Mouse (Mus musculus): ENCODE data around the gene Ulk4. TPM values are rescaled to one million over a fixed set of nuclear protein-coding genes. Genes with fewer than 3 reads are reported as not detected.

Gene Ulk4
- polyA plus RNA-seq, 1 experiment from 2014 or later = 144 TPM

DNA sequence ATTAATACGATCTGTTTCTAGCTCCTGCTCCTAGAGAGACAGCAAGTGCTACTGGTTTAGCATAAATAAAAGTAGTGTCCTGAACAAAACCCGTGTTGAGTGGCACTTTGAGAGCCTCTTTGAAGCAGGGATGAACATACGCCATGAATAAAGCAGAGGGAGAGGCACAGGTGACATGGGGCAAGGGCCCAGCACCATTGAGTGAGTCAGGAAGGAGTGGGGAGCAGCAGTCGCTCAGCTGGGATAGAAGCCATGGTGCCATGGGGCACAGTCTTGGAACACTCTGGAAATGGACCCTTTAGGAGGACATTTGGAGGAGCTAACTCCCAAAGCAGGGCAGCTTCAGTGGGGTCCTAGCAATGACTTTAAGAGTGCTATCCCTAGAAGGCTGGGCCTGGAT lies 238.6 kb downstream of the Ulk4 start:
- Histone ChIP-seq H3K36me3 (no peaks in the 10 kb centered on the region), H3K4me1 (peaks cover 22% of the 10 kb centered on the region), H3K9ac (no peak overlapping the region), H3K27ac (no peak overlapping the region), H3K9me3 (no peaks in the 10 kb centered on the region), H3K27me3 (replicated peaks) (no peaks in the 10 kb centered on the region), H3K4me2 (replicated peaks) (no peak overlapping the region), H3K4me3 (no peak overlapping the region)
- WGBS = 56% methylated on average over 4 of the region's 4 CpGs
- no peak for ATAC-seq (ENCODE audit: low FRiP score, low read depth)

DNA sequence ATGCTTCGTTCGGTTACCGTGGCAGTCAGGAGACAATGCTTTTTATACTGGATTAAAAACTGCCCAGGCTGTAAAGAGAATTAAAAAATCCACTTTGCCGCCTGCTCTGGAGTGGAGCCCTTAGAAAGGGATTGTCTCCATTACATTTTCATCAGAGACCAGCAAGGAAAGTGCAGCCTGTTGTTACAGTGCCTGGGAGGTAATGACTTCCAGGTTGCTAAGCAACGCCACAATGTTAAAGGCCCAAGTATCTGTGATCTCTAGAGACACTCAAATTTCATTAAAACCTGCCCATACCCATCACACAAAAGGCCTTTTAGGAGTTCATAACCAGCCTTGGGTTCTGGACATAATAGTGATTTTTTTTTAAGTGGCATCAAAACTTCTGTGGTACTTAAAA lies 239.0 kb downstream of the Ulk4 start:
- no peak overlapping the region for H3K9ac ChIP-seq
- H3K4me1 ChIP-seq = peaks cover 22% of the 10 kb centered on the region
- H3K27ac ChIP-seq = no peak overlapping the region
- 33% methylated on average over 5 of the region's 5 CpGs for WGBS
- 0 out of 2 replicates have a peak, but pooled peaks have one; percentile 29 for ATAC-seq (ENCODE audit: low FRiP score, low read depth)
- H3K36me3 ChIP-seq = no peaks in the 10 kb centered on the region
- no peak overlapping the region for H3K4me2 ChIP-seq (replicated peaks)
- no peaks in the 10 kb centered on the region for H3K27me3 ChIP-seq (replicated peaks)
- no peaks in the 10 kb centered on the region for H3K9me3 ChIP-seq
- H3K4me3 ChIP-seq = no peak overlapping the region

DNA sequence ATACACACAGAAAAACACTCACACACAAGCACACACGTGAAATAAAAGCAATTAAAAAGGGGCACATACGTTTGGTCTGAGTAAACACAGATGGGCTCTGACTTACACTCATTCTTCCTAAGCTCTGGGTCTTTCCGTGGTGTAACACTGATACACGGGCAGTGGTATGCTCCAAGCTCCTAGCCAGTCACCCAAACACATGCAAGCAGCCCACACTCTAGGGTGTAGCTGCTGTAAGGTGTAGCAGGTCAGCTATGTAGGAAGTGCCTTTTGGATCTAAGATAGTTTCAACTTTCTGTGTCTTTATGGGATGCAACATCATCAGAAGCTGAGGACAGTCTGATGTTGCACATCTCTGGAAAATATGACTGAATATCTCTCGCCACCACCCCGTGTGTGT lies 241.7 kb downstream of the Ulk4 start:
- Histone ChIP-seq H3K27ac (no peak overlapping the region), H3K4me1 (peaks cover 38% of the 10 kb centered on the region), H3K9ac (no peak overlapping the region), H3K4me2 (replicated peaks) (no peak overlapping the region), H3K27me3 (replicated peaks) (no peaks in the 10 kb centered on the region), H3K9me3 (no peaks in the 10 kb centered on the region), H3K4me3 (no peak overlapping the region), H3K36me3 (no peaks in the 10 kb centered on the region)
- 83% methylated on average over 6 of the region's 6 CpGs for WGBS
- ATAC-seq (ENCODE audit: low FRiP score, low read depth) = no peak

DNA sequence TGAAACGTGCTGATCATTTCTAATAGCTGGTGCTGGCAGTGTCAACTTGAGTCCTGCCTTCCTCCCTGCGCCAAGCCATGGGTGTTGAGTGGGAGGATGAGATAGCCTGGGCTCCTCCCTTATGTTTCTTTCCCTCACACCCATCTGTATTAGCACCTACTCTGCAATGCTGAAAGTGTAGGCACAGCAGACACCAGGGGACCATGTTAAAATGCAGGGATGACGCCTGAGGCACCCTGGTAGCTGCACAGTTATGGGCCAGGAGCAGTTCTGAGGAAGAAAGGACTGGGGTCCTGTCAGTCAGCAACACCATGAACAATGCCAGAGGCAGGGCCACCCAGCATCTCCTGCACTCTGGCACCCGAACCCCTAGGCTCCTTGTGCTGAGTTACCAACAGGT lies 243.4 kb downstream of the Ulk4 start:
- Histone ChIP-seq H3K9ac (no peak overlapping the region), H3K4me2 (replicated peaks) (no peak overlapping the region), H3K4me1 (peaks cover 43% of the 10 kb centered on the region), H3K4me3 (no peak overlapping the region), H3K27me3 (replicated peaks) (no peaks in the 10 kb centered on the region), H3K36me3 (no peaks in the 10 kb centered on the region), H3K27ac (no peak overlapping the region), H3K9me3 (no peaks in the 10 kb centered on the region)
- no peak for ATAC-seq (ENCODE audit: low FRiP score, low read depth)
- WGBS = 80% methylated on average over 4 of the region's 4 CpGs

DNA sequence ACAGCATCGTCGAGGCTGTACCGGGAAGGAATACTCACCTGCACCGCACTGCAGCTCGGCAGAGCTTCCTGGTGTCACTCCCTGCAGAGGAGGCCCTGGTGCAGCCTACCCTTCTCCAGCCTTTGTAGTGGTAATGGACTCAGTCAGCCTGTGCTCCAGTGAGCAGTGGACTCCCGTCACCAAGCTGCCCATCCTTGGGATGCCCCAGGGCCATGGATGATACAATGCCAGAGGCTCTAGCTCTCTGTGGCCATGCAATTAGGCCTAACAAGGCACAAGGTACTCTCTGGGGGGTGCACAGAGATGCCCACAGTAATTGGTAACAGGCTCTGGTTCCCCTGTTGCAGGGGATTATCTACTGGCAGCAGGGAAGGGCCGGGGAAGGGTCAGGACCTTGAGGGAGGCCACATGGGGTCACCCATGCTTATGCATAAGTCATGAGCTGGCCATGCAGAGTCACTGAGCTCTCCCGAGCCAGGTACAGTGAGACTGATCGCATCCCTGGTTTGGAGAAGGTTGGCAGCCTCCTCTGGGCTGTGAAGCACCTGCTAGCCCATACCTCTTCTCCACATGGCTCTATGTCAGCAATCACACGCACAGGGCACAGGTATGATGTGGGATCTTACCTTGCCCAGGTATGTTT lies 244.6 kb downstream of the Ulk4 start:
- Histone ChIP-seq H3K9me3 (no peaks in the 10 kb centered on the region), H3K36me3 (no peaks in the 10 kb centered on the region), H3K27ac (no peak overlapping the region), H3K27me3 (replicated peaks) (no peaks in the 10 kb centered on the region), H3K4me2 (replicated peaks) (no peak overlapping the region), H3K4me1 (peaks cover 33% of the 10 kb centered on the region), H3K9ac (peak overlapping the region; percentile 5; the same call in 1 of the 2 replicates), H3K4me3 (no peak overlapping the region)
- ATAC-seq (ENCODE audit: low FRiP score, low read depth) = no peak
- WGBS = 44% methylated on average over 10 of the region's 10 CpGs

DNA sequence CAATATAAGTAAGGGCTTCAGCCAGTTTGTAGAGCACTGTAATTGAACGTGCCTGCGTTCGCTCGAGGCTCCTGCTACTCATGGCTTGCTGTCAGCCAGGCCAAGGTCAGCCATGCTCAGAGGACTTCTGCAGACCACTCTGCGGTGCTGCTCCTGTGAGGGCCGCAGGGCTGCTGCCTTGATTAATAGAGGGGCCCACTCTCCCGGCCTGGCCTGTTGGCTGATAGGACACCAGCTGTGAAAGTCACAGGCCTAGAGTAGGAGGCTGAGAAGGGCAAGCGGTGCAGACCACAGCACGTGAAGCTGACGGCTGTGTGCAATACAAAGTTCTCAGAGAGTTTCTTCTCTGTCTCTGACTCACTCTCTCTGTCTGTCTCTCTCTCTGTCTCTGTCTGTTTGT lies 246.0 kb downstream of the Ulk4 start:
- WGBS = 38% methylated on average over 10 of the region's 10 CpGs
- ATAC-seq (ENCODE audit: low FRiP score, low read depth) = no peak
- Histone ChIP-seq H3K4me1 (peaks cover 21% of the 10 kb centered on the region), H3K9me3 (no peaks in the 10 kb centered on the region), H3K36me3 (no peaks in the 10 kb centered on the region), H3K4me3 (no peak overlapping the region), H3K9ac (no peak overlapping the region), H3K4me2 (replicated peaks) (no peak overlapping the region), H3K27ac (no peak overlapping the region), H3K27me3 (replicated peaks) (no peaks in the 10 kb centered on the region)

DNA sequence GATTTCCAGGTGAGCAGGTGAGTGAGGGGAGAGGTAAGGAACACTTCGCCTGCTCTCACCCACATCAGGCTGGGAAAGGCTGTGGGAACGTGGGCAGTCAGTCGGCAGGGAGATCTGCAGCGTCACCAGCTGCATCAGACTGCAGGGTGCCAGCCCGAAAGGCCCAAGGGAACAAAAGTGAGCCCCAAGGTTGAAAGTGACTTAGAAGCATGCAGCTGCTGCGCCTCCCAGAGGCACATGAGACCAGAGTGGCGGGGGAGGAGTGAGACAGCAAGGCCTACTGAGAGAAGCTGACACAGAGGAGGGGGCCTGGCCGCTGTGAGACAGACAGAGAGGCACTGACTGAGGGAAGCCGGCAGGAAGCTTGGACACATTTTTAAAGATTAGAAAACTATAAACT lies 247.2 kb downstream of the Ulk4 start:
- Histone ChIP-seq H3K36me3 (no peaks in the 10 kb centered on the region), H3K9me3 (no peaks in the 10 kb centered on the region), H3K9ac (no peak overlapping the region), H3K4me3 (no peak overlapping the region), H3K27ac (no peak overlapping the region), H3K4me1 (peaks cover 21% of the 10 kb centered on the region), H3K4me2 (replicated peaks) (no peak overlapping the region), H3K27me3 (replicated peaks) (no peaks in the 10 kb centered on the region)
- peak; percentile 58; the same call in 1 of the 2 replicates for ATAC-seq (ENCODE audit: low FRiP score, low read depth)
- WGBS = 39% methylated on average over 9 of the region's 9 CpGs

DNA sequence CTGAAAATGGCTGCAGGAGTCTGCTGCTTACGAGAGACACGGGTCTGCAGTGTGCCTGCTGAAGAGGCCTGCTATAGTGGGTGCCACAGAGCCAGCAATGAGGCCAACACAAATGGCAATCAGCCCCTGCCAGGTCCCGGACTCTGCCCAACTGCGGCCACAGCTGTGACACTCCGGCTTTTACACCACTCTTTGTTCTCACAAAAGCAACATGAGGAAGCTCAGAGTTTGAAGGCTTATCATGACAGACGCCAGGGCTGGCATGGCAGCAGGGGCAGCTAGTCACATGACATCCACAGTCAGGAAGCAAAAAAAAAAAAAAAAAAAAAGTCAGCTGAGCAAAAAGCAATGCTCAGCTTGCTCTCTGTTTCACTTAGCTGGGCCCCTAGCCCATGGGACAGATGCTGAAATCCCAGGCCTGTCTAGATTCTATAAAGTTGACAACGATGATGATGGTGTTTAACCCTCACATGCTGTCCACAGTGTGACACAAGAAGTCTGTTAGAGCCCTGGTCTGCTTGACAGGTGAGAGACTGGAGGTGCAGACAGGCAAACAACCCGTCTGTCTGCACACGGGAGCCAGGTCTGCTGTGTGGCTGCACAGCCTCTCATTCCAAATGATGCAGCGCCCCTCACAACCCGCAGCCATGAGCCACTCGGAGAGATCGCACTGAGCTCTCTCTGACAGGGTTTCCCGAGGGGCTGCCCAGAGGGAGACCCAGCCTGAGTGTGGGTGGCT lies 253.3 kb downstream of the Ulk4 start:
- Histone ChIP-seq H3K27ac (no peak overlapping the region), H3K4me3 (no peak overlapping the region)
- WGBS = 90% methylated on average over 14 of the region's 14 CpGs

DNA sequence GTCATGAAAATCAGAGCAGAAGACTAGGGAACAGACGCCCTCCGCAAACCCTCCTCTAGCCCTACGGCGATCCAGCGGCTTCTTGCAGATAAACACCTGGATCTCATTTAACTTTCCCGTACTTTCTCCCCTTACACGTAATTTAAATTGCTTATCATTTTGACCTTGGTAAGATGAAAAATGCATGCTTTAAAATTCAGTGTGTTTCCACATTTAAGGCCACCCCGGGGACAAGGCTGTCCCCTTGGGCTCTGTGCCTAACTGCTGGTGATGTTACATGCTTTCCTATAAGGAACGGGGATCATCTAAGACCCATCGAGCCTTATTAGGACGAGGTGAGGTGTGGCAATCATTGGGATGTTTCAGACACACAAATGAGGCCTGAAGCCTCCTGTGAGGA lies 256.6 kb downstream of the Ulk4 start:
- 88% methylated on average over 11 of the region's 11 CpGs for WGBS
- Histone ChIP-seq H3K4me3 (no peak overlapping the region), H3K27ac (no peak overlapping the region), H3K36me3 (no peaks in the 10 kb centered on the region), H3K27me3 (replicated peaks) (no peaks in the 10 kb centered on the region), H3K4me1 (no peaks in the 10 kb centered on the region), H3K4me2 (replicated peaks) (no peak overlapping the region), H3K9ac (no peak overlapping the region), H3K9me3 (no peaks in the 10 kb centered on the region)
- no peak for ATAC-seq (ENCODE audit: low FRiP score, low read depth)

More for the DNA sequence above, 253.3 kb downstream of the Ulk4 start:
- H3K27me3 ChIP-seq (replicated peaks) = no peaks in the 10 kb centered on the region
- H3K9ac ChIP-seq = no peak overlapping the region
- ATAC-seq (ENCODE audit: low FRiP score, low read depth) = no peak
- no peaks in the 10 kb centered on the region for H3K4me1 ChIP-seq
- H3K4me2 ChIP-seq (replicated peaks) = no peak overlapping the region
- no peaks in the 10 kb centered on the region for H3K9me3 ChIP-seq
- no peaks in the 10 kb centered on the region for H3K36me3 ChIP-seq

DNA sequence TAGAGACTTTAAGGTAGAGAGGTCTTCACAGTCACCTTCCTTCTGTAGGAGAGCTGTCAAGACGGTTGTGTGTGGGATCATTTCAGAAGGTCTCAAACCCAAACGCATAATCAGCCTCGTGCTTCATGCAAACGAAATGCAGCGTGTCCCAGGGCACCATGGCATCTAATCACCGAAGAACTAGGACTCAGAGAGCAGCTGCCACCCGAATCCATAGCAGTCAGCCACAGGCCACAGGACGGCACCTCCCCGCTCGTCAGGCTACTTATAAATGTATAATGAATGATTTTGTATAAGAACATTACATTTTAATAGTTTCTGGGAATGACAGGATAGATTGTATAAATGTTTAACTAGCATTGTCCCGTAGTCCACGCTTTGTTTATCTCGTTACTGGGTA lies 257.1 kb downstream of the Ulk4 start:
- WGBS = 82% methylated on average over 13 of the region's 13 CpGs
- no peaks in the 10 kb centered on the region for H3K36me3 ChIP-seq
- ATAC-seq (ENCODE audit: low FRiP score, low read depth) = no peak
- H3K4me3 ChIP-seq = no peak overlapping the region
- no peaks in the 10 kb centered on the region for H3K9me3 ChIP-seq
- no peak overlapping the region for H3K4me2 ChIP-seq (replicated peaks)
- H3K27ac ChIP-seq = no peak overlapping the region
- no peak overlapping the region for H3K9ac ChIP-seq
- H3K27me3 ChIP-seq (replicated peaks) = no peaks in the 10 kb centered on the region
- no peaks in the 10 kb centered on the region for H3K4me1 ChIP-seq

DNA sequence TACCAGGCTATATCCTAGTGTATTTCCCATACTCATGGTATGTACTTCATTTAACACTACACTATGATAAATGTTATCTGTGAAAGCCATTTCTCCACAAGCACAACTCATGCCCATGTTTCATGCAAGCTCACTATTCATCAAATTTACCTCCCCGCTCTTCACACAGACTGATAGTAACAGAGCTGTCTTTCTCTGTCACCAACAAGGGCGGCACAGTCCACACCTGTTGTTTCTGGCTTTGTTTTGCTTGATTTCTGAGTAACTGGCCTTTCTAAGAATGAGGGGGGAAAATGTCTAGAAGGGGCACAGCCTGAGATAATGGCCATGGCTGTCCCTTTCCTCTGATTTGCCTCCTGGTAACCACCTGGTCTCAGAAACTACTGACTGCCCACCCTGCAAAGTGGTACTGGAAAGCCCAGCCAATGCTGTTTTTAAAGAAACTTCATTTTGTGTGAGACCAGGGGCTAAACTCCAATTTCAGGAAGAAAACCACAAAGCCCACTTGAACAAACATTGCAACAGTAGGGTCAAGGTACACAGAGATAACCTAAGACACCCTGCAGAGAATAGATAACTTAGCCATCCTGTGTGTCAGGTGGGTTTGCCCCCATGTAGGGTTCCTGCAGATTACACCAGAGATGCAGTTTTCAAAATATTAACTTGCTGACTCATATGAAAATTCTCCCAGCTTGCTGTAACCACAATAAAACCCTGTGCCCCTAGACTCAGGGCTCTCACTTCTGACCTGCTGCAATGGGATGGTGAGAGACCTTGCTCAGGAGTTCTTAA lies 258.3 kb downstream of the Ulk4 start:
- H3K27me3 ChIP-seq (replicated peaks) = no peaks in the 10 kb centered on the region
- WGBS = 88% methylated on average over 2 of the region's 2 CpGs
- no peaks in the 10 kb centered on the region for H3K4me1 ChIP-seq
- H3K4me3 ChIP-seq = no peak overlapping the region
- H3K4me2 ChIP-seq (replicated peaks) = no peak overlapping the region
- no peaks in the 10 kb centered on the region for H3K36me3 ChIP-seq
- H3K27ac ChIP-seq = no peak overlapping the region
- no peak overlapping the region for H3K9ac ChIP-seq
- ATAC-seq (ENCODE audit: low FRiP score, low read depth) = no peak
- H3K9me3 ChIP-seq = no peaks in the 10 kb centered on the region

DNA sequence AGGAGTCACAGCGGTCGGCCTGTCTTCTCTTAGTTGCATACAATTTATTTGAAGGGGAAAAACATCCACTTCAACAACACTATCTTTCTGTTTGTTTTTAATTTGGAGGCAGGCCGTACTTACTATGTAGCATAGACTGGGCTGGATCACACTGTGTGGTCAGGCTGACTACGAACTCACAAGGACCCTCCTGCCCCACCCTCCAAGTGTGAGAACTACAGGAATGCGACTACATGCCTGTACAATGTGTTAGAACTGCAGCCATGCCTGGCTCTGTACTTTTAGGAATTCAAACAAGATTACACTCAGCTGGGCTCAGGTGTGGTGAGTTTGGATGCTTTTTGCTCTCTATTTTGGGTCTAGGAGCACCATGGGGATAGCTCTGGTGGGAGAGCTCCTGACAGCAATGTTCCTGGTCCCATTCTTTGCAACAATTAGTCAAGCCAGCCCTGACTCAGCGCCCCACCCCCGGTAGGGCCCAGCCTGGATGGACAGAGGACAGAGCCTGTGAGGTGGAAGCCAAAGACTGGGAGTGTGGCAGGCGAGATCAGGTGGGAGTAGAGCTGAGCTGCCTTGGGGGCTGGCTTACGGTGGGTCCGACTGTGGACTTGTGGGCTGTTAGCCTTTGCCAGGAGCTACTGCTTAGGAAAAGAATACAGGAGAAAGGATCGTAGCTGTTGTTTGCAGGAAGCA lies 261.0 kb downstream of the Ulk4 start:
- Histone ChIP-seq H3K27me3 (replicated peaks) (no peaks in the 10 kb centered on the region), H3K27ac (no peak overlapping the region), H3K9me3 (no peaks in the 10 kb centered on the region), H3K4me1 (no peaks in the 10 kb centered on the region), H3K9ac (no peak overlapping the region), H3K4me2 (replicated peaks) (no peak overlapping the region), H3K36me3 (no peaks in the 10 kb centered on the region), H3K4me3 (no peak overlapping the region)
- ATAC-seq (ENCODE audit: low FRiP score, low read depth) = no peak
- WGBS = 71% methylated on average over 11 of the region's 11 CpGs
